Mouse (Mus musculus) left cerebral cortex, postnatal 14 days (tissue): ENCODE measurements around the gene Dnase1l3. TPM values are rescaled to one million over a fixed set of nuclear protein-coding genes. Genes with fewer than 3 reads are reported as not detected.
A peak's percentile ranks its signal among the peaks of the same experiment; 100 is the strongest.
"Not testable (repeated sequence)": the region's sequence is repeated elsewhere in the genome, so short reads cannot be mapped to it uniquely, and the experiment has no call there.

ENCODE experiments used
- DNase-seq, 2 experiments: peaks; one replicate each; pipeline ENCODE4 v3.0.0; 2021 to 2022; ENCODE audit warnings: low spot score in 2 of 2, mixed read lengths in 1 of 2
- intact Hi-C: fragments of 180-260 bp; cut with DNase I; formaldehyde crosslinking; loops from one replicate; pipeline ENCODE4 v1.15.1; 2025
- total RNA-seq, 2 experiments: library from RNA; stranded (reverse); gene quantifications; 2 replicates each; pipeline ENCODE4 v1.2.3; 2021

The Dnase1l3 gene
- total RNA-seq, 2 experiments from 2014 or later = not detected

- no peak for DNase-seq
- intact Hi-C loops = no loop called here
Measured at GRCm38 (mm10) chr14:8016951-8017350, 22.6 kb upstream of the Dnase1l3 start.

DNA sequence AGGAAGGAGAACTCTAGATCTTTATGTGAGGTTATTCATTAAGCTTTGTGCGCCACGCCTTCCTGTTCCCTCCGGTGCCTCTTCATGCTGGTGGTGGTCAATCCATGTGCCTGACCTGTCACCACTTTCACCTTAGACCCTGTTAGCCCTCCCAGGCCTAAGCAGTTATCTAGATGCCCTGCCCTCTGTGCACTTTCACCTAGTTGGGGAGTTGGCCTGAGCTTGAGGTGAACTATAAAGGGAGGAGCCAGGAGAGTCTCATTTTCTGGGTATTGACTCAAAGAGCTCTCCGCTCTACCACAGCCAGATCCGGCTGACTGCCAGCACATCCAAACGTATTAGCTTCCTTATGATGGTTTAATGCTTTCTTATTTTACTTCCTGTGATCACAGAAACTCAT is 21.9 kb upstream of the Dnase1l3 start:
- DNase-seq = no peak
- intact Hi-C loops = no loop called here

- intact Hi-C loops = no loop called here
- DNase-seq = no peak
Measured at GRCm38 (mm10) chr14:8015756-8016155, 21.4 kb upstream of the Dnase1l3 start.

- intact Hi-C loops = no loop called here
- no peak for DNase-seq
Measured at GRCm38 (mm10) chr14:8011938-8012337, 17.6 kb upstream of the Dnase1l3 start.

DNA sequence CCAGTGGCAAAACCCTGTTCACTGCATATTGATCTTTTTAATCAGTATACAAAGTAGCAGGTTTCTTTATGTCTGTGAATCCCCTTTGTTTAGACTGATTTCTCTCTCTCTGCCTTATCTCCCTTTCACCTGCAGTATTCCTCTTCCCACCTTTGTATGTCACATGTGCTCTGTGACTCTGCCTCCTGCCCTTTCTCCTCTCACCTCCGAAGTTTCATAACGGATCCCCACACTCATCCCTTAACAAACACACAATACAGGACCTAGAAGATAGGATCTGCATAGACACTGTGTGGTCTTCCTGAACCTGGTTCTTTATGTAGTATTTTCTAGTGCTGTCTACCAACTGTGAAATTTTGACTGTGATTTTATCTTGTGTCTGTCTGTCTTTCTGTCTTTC is 16.9 kb upstream of the Dnase1l3 start:
- intact Hi-C loops = no loop called here
- no peak for DNase-seq

DNA sequence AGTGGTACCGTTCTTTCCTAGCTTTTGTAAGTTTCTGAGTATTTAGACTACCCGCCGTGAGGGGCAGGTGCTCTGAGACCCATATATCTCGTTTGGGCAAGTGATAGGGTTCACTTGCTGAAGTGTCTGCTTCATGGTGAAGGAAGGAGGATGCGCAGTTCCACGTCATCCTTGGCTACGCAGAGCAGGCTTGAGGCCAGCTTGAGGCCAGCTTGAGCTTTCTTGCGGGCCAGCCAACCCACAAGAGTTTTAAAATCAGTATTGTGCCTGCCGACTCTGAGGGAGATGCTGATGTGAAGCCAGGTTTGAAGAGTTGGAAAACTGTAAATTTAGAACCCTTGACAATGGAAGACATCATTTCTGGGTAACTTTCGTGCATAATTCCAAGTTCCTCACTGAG is 13.6 kb upstream of the Dnase1l3 start:
- intact Hi-C loops = no loop called here
- peak in 1 of 2 experiments; percentile 31 for DNase-seq

DNA sequence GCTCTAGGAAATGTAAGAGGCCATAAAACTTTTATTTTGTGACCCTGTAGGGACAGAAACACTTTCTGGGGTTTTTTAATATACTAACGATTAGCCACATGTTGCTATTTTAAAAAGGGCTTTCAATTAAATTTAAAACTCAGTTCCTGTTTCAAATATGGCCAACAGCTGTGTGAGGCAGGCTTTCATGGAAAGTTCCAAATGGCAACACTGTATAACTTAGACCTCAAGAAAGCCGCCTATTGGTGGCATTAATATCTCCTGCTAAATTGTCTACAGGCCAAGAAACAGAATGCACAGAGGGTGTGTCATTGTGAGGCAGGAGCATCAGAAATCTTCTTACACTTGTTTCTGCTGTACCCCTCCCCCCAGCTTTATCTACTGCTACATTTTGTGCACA is 13.1 kb upstream of the Dnase1l3 start:
- no peak for DNase-seq
- intact Hi-C loops = no loop called here

- DNase-seq = no peak
- intact Hi-C loops = no loop called here
Measured at GRCm38 (mm10) chr14:8007084-8007483, 12.7 kb upstream of the Dnase1l3 start.

DNA sequence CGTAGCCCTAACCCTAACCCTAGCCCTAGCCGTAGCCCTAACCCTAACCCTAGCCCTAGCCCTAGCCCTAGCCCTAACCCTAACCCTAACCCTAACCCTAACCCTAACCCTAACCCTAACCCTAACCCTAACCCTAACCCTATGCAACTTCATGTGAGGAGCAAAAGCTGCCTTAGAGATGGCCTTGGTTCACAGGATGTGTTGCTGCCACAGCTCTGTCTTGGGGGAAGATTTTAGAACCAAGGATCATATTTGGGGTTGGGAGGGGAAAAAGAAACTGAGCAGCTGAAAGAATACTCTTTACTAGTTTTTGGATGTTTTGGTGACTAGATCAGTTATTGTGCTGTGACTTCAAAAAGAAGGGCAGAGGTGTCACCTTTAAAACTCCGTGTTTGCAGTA is 11.7 kb upstream of the Dnase1l3 start:
- intact Hi-C loops, DNase-seq: not testable (repeated sequence)

DNA sequence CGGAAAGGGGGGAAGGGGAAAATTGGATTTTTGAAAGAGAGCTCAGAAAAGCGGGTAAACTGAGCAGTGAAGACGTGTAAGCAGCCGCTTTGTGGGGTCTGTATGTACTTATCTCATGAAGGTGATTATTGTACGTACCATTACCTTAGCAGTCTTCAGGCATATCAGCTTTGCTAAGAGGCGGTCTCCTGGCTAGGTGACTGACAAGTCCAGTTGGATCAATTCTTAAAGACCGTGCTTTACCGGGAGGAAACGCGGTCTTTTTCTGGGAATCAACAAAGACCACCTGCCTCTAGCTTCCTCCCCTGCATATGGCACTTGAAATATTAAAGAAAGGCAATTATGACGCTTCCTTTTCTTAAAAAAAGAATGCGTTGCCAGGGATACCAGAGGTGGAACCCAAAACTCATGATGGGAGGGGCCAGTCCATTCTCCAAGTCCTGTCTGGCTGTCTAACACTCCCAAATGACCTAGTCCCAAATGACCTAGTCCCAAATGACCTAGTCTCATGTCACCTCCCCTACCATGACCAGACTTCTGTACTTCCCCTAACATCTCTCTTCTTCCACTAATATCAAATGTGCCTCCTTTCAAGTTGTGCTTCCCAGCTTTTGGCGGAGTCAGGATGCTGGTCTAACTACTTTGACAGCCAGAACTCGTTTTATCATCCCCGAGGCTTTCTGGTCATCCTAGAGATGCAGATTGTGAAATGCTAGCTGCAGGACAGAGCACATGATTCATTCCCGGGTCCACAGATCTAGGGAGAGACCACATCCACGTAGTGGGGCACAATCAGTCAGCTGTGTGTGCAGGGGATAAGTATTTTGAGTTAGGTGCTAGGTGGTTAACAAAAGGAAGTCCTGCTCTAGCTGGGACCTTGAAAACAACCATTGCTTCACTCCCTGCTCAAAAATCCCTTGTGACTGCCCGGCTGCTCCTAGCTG is 9.6 kb upstream of the Dnase1l3 start:
- intact Hi-C loops = loop anchor here (2.0 kb wide), 1 partner anchor 37 kb away; no protein-coding TSS in a partner anchor
- no peak for DNase-seq

DNA sequence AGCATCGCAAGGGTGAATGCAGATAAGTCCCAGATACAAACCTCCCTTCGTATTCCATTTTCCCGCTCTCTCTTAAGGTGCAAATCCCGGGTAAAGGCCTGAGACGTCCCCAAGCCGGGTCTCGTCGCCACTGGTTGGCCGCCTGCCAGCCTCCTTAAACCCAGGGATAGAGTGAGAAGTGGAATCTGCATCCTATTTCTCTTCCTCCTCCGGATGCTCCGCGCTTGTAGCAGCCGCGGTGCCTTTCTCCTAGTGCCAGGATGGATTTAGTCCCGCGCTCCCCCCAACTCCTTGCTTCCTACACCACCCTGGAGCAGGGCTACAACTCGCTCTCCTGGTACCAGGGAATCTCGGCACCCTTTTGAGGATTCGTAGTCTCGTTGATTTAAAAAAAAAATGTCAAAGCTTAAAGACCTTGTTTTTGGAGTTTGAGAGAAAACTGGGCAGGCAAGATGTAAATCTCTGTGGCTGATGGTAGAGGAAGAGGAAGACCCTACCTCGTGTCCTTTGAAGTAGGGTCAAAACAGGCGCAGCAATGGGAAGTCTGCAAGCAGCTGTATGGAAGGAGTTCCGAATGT is 8.8 kb upstream of the Dnase1l3 start:
- peak; percentile 67 to 73 for DNase-seq
- intact Hi-C loops = no loop called here

- DNase-seq = peak; percentile 86 to 87
- intact Hi-C loops = no loop called here
Measured at GRCm38 (mm10) chr14:8002432-8003092, 8.2 kb upstream of the Dnase1l3 start, which contains the start of gene Abhd6. Gene Abhd6 (plus strand): TSS chr14:8002902.

DNA sequence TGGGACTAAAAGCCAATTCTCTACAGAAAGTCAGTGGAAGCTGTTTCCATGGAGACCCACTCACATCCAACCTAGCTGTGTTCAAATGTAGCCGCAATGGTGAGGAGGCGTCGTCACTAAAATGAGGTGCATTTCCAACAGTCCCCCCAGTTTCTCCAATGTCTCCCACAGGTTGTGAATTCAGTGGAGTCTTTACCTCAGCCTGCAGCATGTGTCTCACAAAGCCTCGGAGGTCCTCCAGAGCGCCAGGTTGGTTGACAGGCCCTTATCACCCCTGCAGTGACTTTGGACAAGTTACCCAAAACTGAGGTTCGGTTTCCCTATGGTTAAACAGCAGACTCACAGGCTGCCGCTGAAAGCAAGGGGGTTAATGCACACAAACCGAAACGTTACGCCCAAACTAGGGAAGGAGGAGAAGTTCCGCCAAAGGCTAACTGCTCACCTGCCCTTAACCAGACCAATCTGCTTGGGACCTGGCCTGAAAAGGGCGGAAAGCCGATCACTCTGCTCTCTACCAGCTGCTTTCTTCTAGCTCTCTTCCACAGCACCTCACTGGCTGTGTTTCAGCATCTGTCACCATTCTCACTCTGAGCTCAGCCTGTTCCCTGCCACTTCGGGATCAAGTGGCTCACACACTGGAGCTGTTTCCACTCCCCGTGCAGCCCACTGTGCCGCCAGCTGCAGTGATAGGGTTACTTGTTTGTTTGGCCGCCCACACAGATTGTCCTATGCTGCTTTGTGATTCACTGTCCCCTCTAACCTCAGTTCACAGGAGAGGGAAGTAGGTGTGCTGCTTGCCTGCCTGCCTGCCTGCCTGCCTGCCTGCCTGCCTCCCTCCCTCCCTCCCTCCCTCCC is 6.7 kb upstream of the Dnase1l3 start:
- peak; percentile 54 to 60 for DNase-seq
- intact Hi-C loops = loop anchor here (2.0 kb wide), 1 partner anchor 32 kb away; no protein-coding TSS in a partner anchor

DNA sequence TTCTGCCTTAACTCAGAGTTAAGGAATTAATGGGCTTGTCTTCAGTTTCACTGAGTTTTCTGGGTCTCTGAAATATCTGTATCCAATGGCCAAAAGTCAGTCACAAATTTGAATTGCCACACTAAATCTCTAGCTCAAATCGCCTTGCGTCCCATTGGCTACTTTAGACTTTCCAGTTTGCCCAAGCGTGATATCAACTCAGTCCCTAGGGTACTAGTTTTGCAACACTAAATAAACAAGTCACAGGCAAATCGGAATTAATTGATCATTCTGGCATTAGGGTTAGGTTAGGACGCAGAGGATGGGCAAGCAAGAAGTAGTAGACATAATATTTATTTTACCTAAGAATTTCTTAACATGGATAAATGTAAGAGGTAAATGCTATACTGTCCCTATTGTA is 5.9 kb upstream of the Dnase1l3 start:
- no peak for DNase-seq
- intact Hi-C loops = loop anchor here (2.0 kb wide), 1 partner anchor 33 kb away; no protein-coding TSS in a partner anchor

DNA sequence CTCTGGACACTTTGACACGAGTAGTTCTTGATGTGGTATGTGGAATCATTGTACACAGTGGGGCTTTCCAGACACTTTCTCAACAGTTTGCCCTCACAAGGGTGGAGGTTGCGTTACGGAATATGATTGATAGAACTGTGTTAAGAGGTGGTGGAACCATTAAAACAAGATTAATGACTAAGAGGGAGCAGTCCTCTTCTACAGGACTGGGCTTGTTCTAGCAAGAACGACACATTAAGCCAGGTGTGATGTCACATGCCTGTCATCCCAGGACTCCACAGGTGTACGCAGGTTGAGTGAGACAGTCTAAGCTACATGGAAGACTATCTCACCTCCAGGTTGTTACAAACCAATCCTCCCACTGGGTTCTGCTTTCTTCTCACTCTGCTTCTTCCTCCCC is 5.1 kb upstream of the Dnase1l3 start:
- intact Hi-C loops = no loop called here
- DNase-seq = no peak

- intact Hi-C loops = no loop called here
- no peak for DNase-seq
Measured at GRCm38 (mm10) chr14:7999030-7999429, 4.7 kb upstream of the Dnase1l3 start.

DNA sequence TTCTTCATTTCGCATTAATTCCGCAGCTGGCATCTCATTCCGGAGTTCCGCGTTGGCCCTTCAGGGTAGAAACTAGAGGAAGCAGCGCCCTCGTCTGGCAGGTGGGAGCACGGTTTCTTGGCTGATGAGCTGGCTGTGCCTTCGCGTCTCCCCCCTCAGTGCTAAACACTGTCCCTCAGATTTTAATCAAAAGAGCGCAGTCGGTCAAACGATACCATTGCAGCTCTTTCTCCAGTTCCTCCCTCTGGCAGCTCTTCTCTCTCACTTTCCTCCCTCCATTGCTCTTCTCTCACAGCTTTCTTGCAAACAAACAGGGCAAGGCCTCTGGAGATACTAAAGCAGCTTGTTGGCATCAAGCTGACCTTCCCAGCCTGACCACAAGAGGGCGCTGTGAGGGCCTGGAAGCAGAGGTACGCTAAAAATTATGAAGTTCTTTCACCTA is 2.9 kb upstream of the Dnase1l3 start:
- intact Hi-C loops = loop anchor here (2.0 kb wide), 2 partner anchors 32 to 180 kb away; partner anchors contain the start of gene Flnb
- DNase-seq = peak; percentile 93 to 94

- intact Hi-C loops = no loop called here
- DNase-seq = no peak
Measured at GRCm38 (mm10) chr14:7992158-7992557, 2.2 kb downstream of the Dnase1l3 start.

DNA sequence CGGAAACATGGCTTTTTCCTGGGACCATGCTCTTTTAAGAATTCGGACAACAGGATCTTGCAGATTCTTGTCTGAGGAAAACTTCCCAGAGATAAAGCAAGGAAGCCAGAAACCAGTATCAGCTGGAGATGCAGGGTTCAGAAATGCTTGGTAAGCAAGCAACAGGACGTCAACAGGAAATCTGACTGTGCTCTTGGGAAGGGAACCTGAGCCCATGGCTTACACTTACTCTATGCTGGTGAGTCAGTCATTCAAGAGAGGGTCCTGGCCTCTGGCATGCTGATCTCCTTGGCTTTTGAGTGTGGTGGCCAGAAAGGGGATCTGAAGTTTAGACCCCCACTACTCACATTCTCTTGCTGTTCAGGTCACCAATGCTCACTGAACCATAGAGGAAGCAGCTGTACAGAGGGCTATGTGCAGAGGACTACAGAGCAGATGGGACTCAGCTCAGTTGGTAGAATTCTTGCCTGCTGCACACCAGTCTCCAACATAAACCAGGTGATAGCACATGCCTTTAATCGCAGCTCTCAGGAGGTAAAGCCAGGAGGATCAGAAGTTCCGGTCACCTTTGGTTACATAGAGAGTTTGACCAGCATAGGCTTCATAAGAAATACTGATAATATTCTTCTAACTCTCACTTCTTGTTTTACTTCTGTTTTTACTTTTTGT is 3.1 kb downstream of the Dnase1l3 start:
- intact Hi-C loops = no loop called here
- DNase-seq = no peak
